Mouse (Mus musculus) neural tube, embryonic 12.5 days (tissue): ENCODE data around the gene Myo1c. TPM values are rescaled to one million over a fixed set of nuclear protein-coding genes. Genes with fewer than 3 reads are reported as not detected.

Source experiments
- ATAC-seq: fragments of 200-750 bp; cut with Nextera tagmentation; 2 replicates; pipeline ENCODE4 v1.8.0; 2017; ENCODE audit warnings: low read depth, mild to moderate bottlenecking, moderate TSS enrichment, moderate library complexity; ENCODE audit not compliant: low FRiP score
- H3K27ac ChIP-seq: fragments of 300-500 bp; sonication (generic); 2 replicates; pipeline ENCODE4 v1.5.1; 2016
- H3K27me3 ChIP-seq: fragments of 300-500 bp; sonication (generic); replicated peaks from 2 replicates; pipeline ENCODE4 v1.6.1; 2016; ENCODE audit warnings: mild to moderate bottlenecking
- H3K36me3 ChIP-seq: fragments of 300-500 bp; sonication (generic); 2 replicates; pipeline ENCODE4 v1.6.1; 2016; ENCODE audit warnings: mild to moderate bottlenecking
- H3K4me1 ChIP-seq: fragments of 300-500 bp; sonication (generic); 2 replicates; pipeline ENCODE4 v1.6.1; 2016
- H3K4me2 ChIP-seq: fragments of 300-500 bp; sonication (generic); replicated peaks from 2 replicates; pipeline ENCODE4 v1.6.1; 2016; ENCODE audit warnings: mild to moderate bottlenecking
- H3K4me3 ChIP-seq: fragments of 300-500 bp; sonication (generic); 2 replicates; pipeline ENCODE4 v1.5.1; 2016
- H3K9ac ChIP-seq: fragments of 300-500 bp; sonication (generic); 2 replicates; pipeline ENCODE4 v1.6.1; 2016; ENCODE audit warnings: mild to moderate bottlenecking
- H3K9me3 ChIP-seq: fragments of 300-500 bp; sonication (generic); 2 replicates; pipeline ENCODE4 v1.6.1; 2016; ENCODE audit warnings: mild to moderate bottlenecking
- WGBS: fragments of 180-500 bp; shearing (Covaris S2); methylation state at CpG from one replicate; pipeline ENCODE4 v1.1.7; 2016; 5-methylcytosine and 5-hydroxymethylcytosine counted together
- polyA plus RNA-seq: library from polyadenylated mRNA; unstranded; fragments of >200 nt; fragmentation: Nextera tagmentation; extraction: Ambion mirVana; gene quantifications from 2 replicates; pipeline ENCODE4 v1.2.1, GENCODE M21; 2016

Myo1c gene
- polyA plus RNA-seq, 1 experiment from 2014 or later, result 16.8 TPM

DNA sequence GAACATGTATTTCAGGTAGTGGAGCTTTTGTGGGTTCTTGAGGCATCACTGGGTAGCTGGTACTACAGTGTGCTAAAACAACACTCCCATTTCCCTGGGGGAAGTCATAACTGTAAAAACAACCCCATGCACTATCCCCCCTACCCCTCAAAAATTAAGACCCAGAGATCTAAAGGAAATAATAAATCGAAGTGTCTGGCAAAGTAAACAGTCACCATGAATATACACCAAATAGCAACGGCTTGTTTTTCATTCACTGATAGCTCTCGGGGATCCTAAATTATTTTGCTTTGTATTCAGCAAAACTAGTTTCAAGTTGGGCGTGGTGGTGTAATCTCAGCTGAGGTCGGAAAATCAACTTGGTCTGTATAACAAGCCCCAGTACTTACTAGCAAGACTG is 20.2 kb upstream of the Myo1c start:
- no peak overlapping the region for H3K27ac ChIP-seq
- peaks cover 34% of the 10 kb centered on the region for H3K36me3 ChIP-seq
- WGBS, result 13% methylated on average over 5 of the region's 5 CpGs
- peak overlapping the region; percentile 83 for H3K4me2 ChIP-seq
- H3K4me3 ChIP-seq, result peak overlapping the region; percentile 51
- H3K27me3 ChIP-seq, result no peaks in the 10 kb centered on the region
- no peaks in the 10 kb centered on the region for H3K9me3 ChIP-seq
- H3K4me1 ChIP-seq, result peaks cover 24% of the 10 kb centered on the region
- peak overlapping the region; percentile 74; the same call in 1 of the 2 replicates for H3K9ac ChIP-seq
- peak; percentile 6; the same call in 1 of the 2 replicates for ATAC-seq

DNA sequence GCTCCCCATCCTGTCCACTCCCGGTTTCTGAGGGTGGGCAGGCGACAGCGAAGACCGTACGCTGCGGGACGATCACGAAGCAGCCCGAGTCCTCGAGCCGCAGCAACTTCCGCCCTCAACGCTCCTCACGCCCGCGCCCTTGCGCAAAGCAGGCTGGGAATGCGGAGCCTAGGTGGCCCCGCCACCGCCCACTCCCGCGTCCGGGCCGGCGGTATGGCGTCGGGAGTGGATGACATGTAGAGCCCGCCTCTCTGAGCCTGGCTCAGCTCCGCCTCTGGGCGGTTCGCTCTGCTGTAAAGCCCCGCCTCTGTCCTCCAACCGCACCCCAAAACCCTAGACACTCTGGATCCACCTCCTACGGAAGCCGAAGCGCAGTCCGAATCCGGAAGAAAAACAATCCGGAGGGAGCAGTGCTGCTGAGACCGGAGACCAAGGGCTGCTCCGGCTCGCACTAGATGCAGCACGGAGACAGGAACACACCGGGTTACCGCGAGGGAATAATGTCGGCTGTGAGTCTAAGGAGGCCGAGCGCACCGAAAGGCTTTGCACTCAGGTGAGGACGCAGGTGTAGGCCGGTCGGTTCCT is 19.6 kb upstream of the Myo1c start, which contains the start of gene Inpp5k:
Gene Inpp5k (plus strand): TSS at position 344 of the 585 bp plus-strand sequence.
- Histone ChIP-seq H3K4me2 (peak within 1 kb of the TSS; percentile 83), H3K27me3 (no peaks in the 10 kb centered on the region), H3K4me1 (peaks cover 24% of the 10 kb centered on the region), H3K36me3 (peaks cover 28% of the 10 kb centered on the region), H3K9me3 (no peaks in the 10 kb centered on the region), H3K27ac (no peak within 1 kb of the TSS), H3K4me3 (peak within 1 kb of the TSS; percentile 51), H3K9ac (peak within 1 kb of the TSS; percentile 74)
- peak; percentile 99 for ATAC-seq
- WGBS, result under 1% methylated on average over 53 of the region's 53 CpGs

- H3K27me3 ChIP-seq, result no peaks in the 10 kb centered on the region
- peak overlapping the region; percentile 51 for H3K4me3 ChIP-seq
- no peak for ATAC-seq
- peaks cover 24% of the 10 kb centered on the region for H3K4me1 ChIP-seq
- H3K36me3 ChIP-seq, result peaks cover 26% of the 10 kb centered on the region
- H3K9me3 ChIP-seq, result no peaks in the 10 kb centered on the region
- peak overlapping the region; percentile 74 for H3K9ac ChIP-seq
- WGBS, result 19% methylated on average over 13 of the region's 13 CpGs
- peak overlapping the region; percentile 83 for H3K4me2 ChIP-seq
- no peak overlapping the region for H3K27ac ChIP-seq
These were observed 18.6 kb upstream of the Myo1c start for GRCm38 (mm10) chr11:75631561-75632225.

DNA sequence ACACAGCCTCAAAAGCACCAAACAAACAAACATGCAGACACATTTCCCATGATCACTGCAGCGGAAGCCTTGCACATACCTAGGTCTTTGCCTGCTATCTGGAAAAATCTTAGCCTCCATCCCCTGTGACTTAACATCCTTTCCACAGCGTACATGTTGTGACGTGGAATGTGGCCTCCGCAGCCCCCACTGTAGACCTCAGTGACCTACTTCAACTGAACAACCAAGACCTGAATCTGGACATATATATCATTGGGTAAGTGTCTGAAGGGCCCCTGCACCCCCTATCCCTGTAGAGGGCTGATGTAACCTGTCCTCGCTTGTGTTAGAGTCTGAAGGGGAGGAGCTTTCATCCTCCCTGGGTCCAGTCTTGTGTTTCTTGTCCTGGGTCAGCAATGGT is 17.4 kb upstream of the Myo1c start:
- Histone ChIP-seq H3K4me1 (peaks cover 24% of the 10 kb centered on the region), H3K9ac (no peak overlapping the region), H3K27me3 (no peaks in the 10 kb centered on the region), H3K9me3 (no peaks in the 10 kb centered on the region), H3K36me3 (peaks cover 26% of the 10 kb centered on the region), H3K4me3 (no peak overlapping the region), H3K27ac (no peak overlapping the region), H3K4me2 (no peak overlapping the region)
- 91% methylated on average over 5 of the region's 5 CpGs for WGBS
- no peak for ATAC-seq

DNA sequence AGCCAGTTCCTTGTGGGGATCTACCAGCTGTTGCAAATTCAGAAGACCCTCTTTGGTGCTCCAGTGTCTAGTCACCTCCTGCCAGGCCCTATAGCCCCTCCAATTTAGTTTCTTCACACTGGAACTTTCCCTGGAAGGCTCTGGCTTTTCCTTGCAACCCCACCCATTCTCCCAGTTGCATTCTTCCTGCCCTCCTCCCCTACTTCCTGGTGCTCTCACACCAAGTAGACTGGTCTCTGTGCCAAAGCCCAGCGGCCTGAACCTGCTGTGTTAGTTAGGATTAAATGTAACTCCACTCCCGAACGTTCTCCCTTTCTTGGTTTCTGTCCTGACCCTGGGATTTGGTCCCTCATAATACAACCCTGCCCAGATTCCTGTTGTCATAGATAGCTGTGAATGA is 15.5 kb upstream of the Myo1c start:
- Histone ChIP-seq H3K27me3 (no peaks in the 10 kb centered on the region), H3K4me1 (peaks cover 19% of the 10 kb centered on the region), H3K4me2 (no peak overlapping the region), H3K9ac (no peak overlapping the region), H3K9me3 (no peaks in the 10 kb centered on the region), H3K4me3 (no peak overlapping the region), H3K36me3 (peaks cover 24% of the 10 kb centered on the region), H3K27ac (no peak overlapping the region)
- ATAC-seq, result no peak
- WGBS, result 87% methylated on average over 3 of the region's 3 CpGs

- WGBS, result 74% methylated on average over 11 of the region's 11 CpGs
- H3K27ac ChIP-seq, result no peak overlapping the region
- ATAC-seq, result no peak
These were observed 15.0 kb upstream of the Myo1c start for GRCm38 (mm10) chr11:75635315-75635714.

GRCm38 (mm10) chr11:75643323-75643722 is 7.0 kb upstream of the Myo1c start:
- H3K4me1 ChIP-seq, result no peaks in the 10 kb centered on the region
- H3K9ac ChIP-seq, result no peak overlapping the region
- no peak overlapping the region for H3K27ac ChIP-seq
- 79% methylated on average over 5 of the region's 5 CpGs for WGBS
- 0 out of 2 replicates have a peak, but pooled peaks cover 2% of the 10 kb centered on the region for H3K36me3 ChIP-seq
- no peaks in the 10 kb centered on the region for H3K9me3 ChIP-seq
- no peak overlapping the region for H3K4me2 ChIP-seq
- ATAC-seq, result no peak
- H3K4me3 ChIP-seq, result no peak overlapping the region
- no peaks in the 10 kb centered on the region for H3K27me3 ChIP-seq

More at GRCm38 (mm10) chr11:75635315-75635714, 15.0 kb upstream of the Myo1c start:
- H3K4me3 ChIP-seq, result no peak overlapping the region
- H3K9me3 ChIP-seq, result no peaks in the 10 kb centered on the region
- H3K9ac ChIP-seq, result no peak overlapping the region
- no peak overlapping the region for H3K4me2 ChIP-seq
- H3K27me3 ChIP-seq, result no peaks in the 10 kb centered on the region
- peaks cover 14% of the 10 kb centered on the region for H3K4me1 ChIP-seq
- H3K36me3 ChIP-seq, result peaks cover 24% of the 10 kb centered on the region

DNA sequence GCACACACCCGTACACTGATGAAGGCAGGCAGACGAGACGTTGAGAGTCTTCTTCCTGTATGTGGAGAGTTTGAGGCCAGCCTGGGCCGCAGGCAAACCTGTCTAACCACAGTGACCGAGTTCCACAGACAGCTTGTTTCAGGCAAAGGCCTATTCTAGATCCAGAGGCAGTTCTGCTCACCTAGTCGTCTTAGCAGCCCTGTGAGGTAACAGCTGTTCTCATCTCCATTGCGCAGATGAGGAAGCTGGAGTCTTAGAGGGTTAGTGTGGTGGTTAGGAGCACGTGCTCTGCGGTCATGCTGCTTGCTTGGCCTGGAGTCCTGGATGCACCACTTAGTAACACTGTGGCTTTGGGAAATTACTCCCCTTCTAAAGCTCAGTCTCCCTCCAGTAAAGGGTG is 5.6 kb upstream of the Myo1c start:
- no peaks in the 10 kb centered on the region for H3K36me3 ChIP-seq
- no peaks in the 10 kb centered on the region for H3K9me3 ChIP-seq
- H3K27me3 ChIP-seq, result no peaks in the 10 kb centered on the region
- no peak overlapping the region for H3K4me2 ChIP-seq
- no peak for ATAC-seq
- H3K4me1 ChIP-seq, result no peaks in the 10 kb centered on the region
- 83% methylated on average over 9 of the region's 9 CpGs for WGBS
- no peak overlapping the region for H3K4me3 ChIP-seq
- H3K27ac ChIP-seq, result no peak overlapping the region
- no peak overlapping the region for H3K9ac ChIP-seq

- no peak for ATAC-seq
- H3K4me2 ChIP-seq, result no peak overlapping the region
These were observed 2.6 kb upstream of the Myo1c start for GRCm38 (mm10) chr11:75647681-75648211.

GRCm38 (mm10) chr11:75649155-75649561 is 1.1 kb upstream of the Myo1c start:
- WGBS, result 78% methylated on average over 4 of the region's 4 CpGs

More at GRCm38 (mm10) chr11:75647681-75648211, 2.6 kb upstream of the Myo1c start:
- no peak overlapping the region; the same call in 1 of the 2 replicates for H3K9ac ChIP-seq
- peaks cover 14% of the 10 kb centered on the region for H3K4me1 ChIP-seq
- WGBS, result 71% methylated on average over 6 of the region's 6 CpGs
- H3K27ac ChIP-seq, result no peak overlapping the region
- peaks cover 5% of the 10 kb centered on the region for H3K27me3 ChIP-seq
- H3K36me3 ChIP-seq, result no peaks in the 10 kb centered on the region
- no peaks in the 10 kb centered on the region for H3K9me3 ChIP-seq
- H3K4me3 ChIP-seq, result no peak overlapping the region

DNA sequence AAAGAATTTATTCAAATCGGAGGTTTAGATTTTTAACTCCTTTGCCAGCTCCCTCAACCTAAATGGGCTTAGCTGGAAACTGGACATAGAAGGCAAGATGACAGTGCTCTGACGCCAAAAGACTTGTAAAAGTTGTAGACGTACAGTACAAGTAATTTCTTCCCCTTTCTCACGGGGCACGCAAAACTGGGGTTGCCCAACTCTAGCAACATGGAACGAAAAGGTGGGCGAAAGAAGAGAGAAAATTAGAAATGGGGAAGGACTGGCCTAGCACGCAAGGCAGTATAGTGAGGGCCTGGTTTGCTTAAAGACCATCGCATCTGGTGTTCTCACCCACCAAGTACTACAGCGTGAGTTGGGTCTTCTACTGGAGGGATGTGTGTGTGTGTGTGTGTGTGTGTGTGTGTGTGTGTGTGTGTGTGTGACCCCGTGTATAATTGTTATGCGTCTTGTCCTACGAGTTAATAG is 688 bp downstream of the Myo1c start:
- H3K9ac ChIP-seq, result peak overlapping the region; percentile 75
- peaks cover 25% of the 10 kb centered on the region for H3K27me3 ChIP-seq
- WGBS, result 52% methylated on average over 13 of the region's 13 CpGs
- peak overlapping the region; percentile 88 for H3K4me2 ChIP-seq
- ATAC-seq, result peak; percentile 7; the same call in 1 of the 2 replicates
- 0 out of 2 replicates have a peak overlapping the region, but pooled peaks have one; percentile 10 for H3K27ac ChIP-seq
- H3K4me3 ChIP-seq, result peak overlapping the region; percentile 56
- H3K4me1 ChIP-seq, result peaks cover 28% of the 10 kb centered on the region
- no peaks in the 10 kb centered on the region for H3K36me3 ChIP-seq
- no peaks in the 10 kb centered on the region for H3K9me3 ChIP-seq

More at GRCm38 (mm10) chr11:75649155-75649561, 1.1 kb upstream of the Myo1c start:
- Histone ChIP-seq H3K4me2 (no peak overlapping the region), H3K27me3 (peaks cover 16% of the 10 kb centered on the region), H3K36me3 (no peaks in the 10 kb centered on the region), H3K9ac (no peak overlapping the region), H3K4me1 (peaks cover 21% of the 10 kb centered on the region), H3K4me3 (no peak overlapping the region), H3K27ac (no peak overlapping the region), H3K9me3 (no peaks in the 10 kb centered on the region)
- ATAC-seq, result no peak
